Mouse (Mus musculus): Measurements from ENCODE around the gene Gm21830. TPM values are rescaled to one million over a fixed set of nuclear protein-coding genes. Genes with fewer than 3 reads are reported as not detected.
"Not testable (repeated sequence)": the region's sequence is repeated elsewhere in the genome, so short reads cannot be mapped to it uniquely, and the experiment has no call there.

Gm21830 gene
- not detected in 2 replicates for polyA plus RNA-seq (2014; fragmentation: Nextera tagmentation; extraction: Ambion mirVana)

DNA sequence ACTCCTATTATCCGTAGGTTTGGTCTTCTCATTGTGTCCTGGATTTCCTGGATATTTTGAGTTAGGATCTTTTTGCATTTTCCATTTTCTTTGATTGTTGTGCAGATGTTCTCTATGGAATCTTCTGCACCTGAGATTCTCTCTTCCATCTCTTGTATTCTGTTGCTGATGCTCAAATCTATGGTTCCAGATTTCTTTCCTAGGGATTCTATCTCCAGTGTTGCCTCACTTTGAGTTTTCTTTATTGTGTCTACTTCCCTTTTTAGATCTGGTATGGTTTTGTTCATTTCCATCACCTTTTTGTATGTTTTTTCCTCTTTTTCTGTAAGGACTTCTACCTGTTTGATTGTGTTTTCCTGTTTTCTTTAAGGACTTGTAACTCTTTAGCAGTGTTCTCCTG lies at the start of gene Gm21830:
Gene Gm21830, plus strand, starts transcription at position 301 of the 400 bp plus-strand sequence.
- H3K4me1 ChIP-seq (ENCODE audit: control insufficient read depth, insufficient read depth, low read length); H3K4me2 ChIP-seq (ENCODE audit: low read length); H3K9me3 ChIP-seq (ENCODE audit: control insufficient read depth, low read length); H3K27me3 ChIP-seq (ENCODE audit: control insufficient read depth, insufficient read depth, low read length); H3K27ac ChIP-seq (replicated peaks; ENCODE audit: low read depth, low read length); DNase-seq; H3K9ac ChIP-seq (replicated peaks; ENCODE audit: low read length); ATAC-seq (ENCODE audit: low FRiP score, low TSS enrichment); H3K36me3 ChIP-seq (ENCODE audit: control insufficient read depth, insufficient read depth, low read length); H3K4me3 ChIP-seq (replicated peaks; ENCODE audit: low read depth, low read length): not testable (repeated sequence)
- no CpG with 5 or more reads among the region's 1 CpGs for WGBS

DNA sequence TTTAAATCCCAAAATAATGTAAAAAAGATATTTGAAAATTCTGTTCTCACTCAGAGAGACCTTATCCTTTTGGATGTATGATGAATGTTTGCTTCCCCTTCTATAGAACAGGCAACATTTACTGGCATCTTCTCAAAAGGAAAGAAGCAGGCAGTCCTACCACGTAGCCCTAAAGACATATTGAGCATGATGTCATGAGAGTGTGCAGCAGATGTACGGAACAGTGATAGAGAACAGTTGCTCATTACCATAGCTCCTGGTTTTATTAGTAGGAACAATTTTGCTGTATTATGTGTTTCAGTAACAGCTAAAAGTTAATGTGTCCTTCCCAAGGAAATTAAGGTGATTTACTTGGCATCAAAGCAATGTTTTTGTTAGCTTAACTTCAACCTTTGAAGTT lies 49.0 kb upstream of the Gm21830 start:
- H3K4me1 ChIP-seq (ENCODE audit: control insufficient read depth, insufficient read depth, low read length), result no peaks in the 10 kb centered on the region
- ATAC-seq (ENCODE audit: low FRiP score, low TSS enrichment) (no peak), DNase-seq (no peak)
- WGBS, result 91% methylated on average over 2 of the region's 2 CpGs
- no peak overlapping the region for H3K9ac ChIP-seq (replicated peaks; ENCODE audit: low read length)
- no peak overlapping the region for H3K27ac ChIP-seq (replicated peaks; ENCODE audit: low read depth, low read length)
- no peak overlapping the region for H3K4me2 ChIP-seq (ENCODE audit: low read length)
- H3K27me3 ChIP-seq (ENCODE audit: control insufficient read depth, insufficient read depth, low read length), result no peaks in the 10 kb centered on the region
- no peaks in the 10 kb centered on the region for H3K36me3 ChIP-seq (ENCODE audit: control insufficient read depth, insufficient read depth, low read length)
- no peak overlapping the region for H3K4me3 ChIP-seq (replicated peaks; ENCODE audit: low read depth, low read length)
- H3K9me3 ChIP-seq (ENCODE audit: control insufficient read depth, low read length), result no peaks in the 10 kb centered on the region

DNA sequence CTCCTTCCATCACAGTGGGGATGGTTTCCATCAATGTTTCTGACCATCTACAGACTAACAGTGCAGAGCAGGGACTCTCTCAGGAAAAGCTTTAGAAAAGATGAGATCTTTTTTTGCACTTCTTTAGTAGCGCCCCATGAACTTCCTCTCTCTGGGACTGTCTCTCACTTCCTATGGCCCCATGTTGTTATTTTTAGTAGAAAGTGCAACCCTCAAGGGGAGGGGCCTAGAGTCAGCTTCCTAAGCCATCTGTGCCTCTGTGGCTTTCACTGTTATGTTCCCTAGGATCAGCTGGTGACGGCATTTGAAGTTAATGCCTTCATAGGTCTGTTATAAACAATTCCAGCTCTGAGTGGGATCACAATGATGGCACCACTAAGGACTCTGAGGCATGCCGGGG lies 35.0 kb upstream of the Gm21830 start:
- ATAC-seq (ENCODE audit: low FRiP score, low TSS enrichment) (no peak), DNase-seq (no peak)
- Histone ChIP-seq H3K27me3 (ENCODE audit: control insufficient read depth, insufficient read depth, low read length) (no peaks in the 10 kb centered on the region), H3K9ac (replicated peaks; ENCODE audit: low read length) (no peak overlapping the region), H3K4me3 (replicated peaks; ENCODE audit: low read depth, low read length) (no peak overlapping the region), H3K27ac (replicated peaks; ENCODE audit: low read depth, low read length) (no peak overlapping the region), H3K36me3 (ENCODE audit: control insufficient read depth, insufficient read depth, low read length) (no peaks in the 10 kb centered on the region), H3K9me3 (ENCODE audit: control insufficient read depth, low read length) (no peaks in the 10 kb centered on the region), H3K4me2 (ENCODE audit: low read length) (no peak overlapping the region), H3K4me1 (ENCODE audit: control insufficient read depth, insufficient read depth, low read length) (no peaks in the 10 kb centered on the region)
- WGBS, result 69% methylated on average over 3 of the region's 3 CpGs

DNA sequence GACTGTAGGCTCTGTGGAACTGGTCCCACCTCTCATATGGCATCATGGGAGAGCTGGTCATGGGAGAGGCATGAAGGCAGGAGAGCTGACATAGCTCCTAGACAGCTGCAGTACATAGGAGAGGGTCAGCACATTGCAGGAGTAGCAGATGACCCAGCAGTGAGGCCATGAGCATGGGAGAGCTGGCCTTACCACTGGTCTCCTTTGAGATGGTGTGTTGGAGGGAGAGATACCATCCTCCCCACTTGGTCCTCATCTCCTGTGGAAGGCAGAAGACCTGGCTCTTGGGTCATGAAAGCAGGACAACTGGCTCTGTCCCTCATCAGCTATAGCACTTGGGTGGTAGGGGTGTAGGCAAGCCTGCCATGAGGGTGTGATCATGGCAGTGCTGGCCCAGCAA lies 7.3 kb downstream of the Gm21830 start:
- no peaks in the 10 kb centered on the region for H3K36me3 ChIP-seq (ENCODE audit: control insufficient read depth, insufficient read depth, low read length)
- no peak overlapping the region for H3K9ac ChIP-seq (replicated peaks; ENCODE audit: low read length)
- no peak overlapping the region for H3K27ac ChIP-seq (replicated peaks; ENCODE audit: low read depth, low read length)
- no peak for ATAC-seq (ENCODE audit: low FRiP score, low TSS enrichment)
- H3K27me3 ChIP-seq (ENCODE audit: control insufficient read depth, insufficient read depth, low read length), result no peaks in the 10 kb centered on the region
- DNase-seq, result no peak
- H3K9me3 ChIP-seq (ENCODE audit: control insufficient read depth, low read length), result no peaks in the 10 kb centered on the region
- H3K4me1 ChIP-seq (ENCODE audit: control insufficient read depth, insufficient read depth, low read length), result no peaks in the 10 kb centered on the region
- no peak overlapping the region for H3K4me2 ChIP-seq (ENCODE audit: low read length)
- H3K4me3 ChIP-seq (replicated peaks; ENCODE audit: low read depth, low read length), result no peak overlapping the region

DNA sequence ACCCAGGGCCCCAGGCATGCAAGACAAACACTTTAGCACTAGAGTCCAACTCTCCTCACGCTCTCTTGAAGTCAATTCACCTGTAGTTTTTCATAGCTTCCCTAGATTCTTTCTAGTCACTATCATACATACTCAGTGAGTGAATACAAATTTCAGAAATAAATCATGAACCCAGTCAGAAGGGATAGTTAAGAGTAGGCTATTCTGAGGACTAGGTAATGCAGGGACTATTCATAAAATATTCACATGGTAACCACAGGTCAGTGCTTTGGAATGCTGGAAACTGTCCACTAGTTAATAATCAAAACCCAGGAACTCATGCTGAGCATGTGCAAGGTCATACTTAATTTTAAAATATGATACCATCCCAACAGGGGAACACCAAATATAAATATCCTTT lies 9.3 kb downstream of the Gm21830 start:
- H3K9ac ChIP-seq (replicated peaks; ENCODE audit: low read length), result no peak overlapping the region
- H3K4me2 ChIP-seq (ENCODE audit: low read length), result no peak overlapping the region
- H3K9me3 ChIP-seq (ENCODE audit: control insufficient read depth, low read length), result no peaks in the 10 kb centered on the region
- no peaks in the 10 kb centered on the region for H3K27me3 ChIP-seq (ENCODE audit: control insufficient read depth, insufficient read depth, low read length)
- no peaks in the 10 kb centered on the region for H3K36me3 ChIP-seq (ENCODE audit: control insufficient read depth, insufficient read depth, low read length)
- ATAC-seq (ENCODE audit: low FRiP score, low TSS enrichment) (no peak), DNase-seq (no peak)
- no peak overlapping the region for H3K4me3 ChIP-seq (replicated peaks; ENCODE audit: low read depth, low read length)
- 85% methylated on average over 1 of the region's 1 CpGs for WGBS
- H3K4me1 ChIP-seq (ENCODE audit: control insufficient read depth, insufficient read depth, low read length), result no peaks in the 10 kb centered on the region
- no peak overlapping the region for H3K27ac ChIP-seq (replicated peaks; ENCODE audit: low read depth, low read length)

DNA sequence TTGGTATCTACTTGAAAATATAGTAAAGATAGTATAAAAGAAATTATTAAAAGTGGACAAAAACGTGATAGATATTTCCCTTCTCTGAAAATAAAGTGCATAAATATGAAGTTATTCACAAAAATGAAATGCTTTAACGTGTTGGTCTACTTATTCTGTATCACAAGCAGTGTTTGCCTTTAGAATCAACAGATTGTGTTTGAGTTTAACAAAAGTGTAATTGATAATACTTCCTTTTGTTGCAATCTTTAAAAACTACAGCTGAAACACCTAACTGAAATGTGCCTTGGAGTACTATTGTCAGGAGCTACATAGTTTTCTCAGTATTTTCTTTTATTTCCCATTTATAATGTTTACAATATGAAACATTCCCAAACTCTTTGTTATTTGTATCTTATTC lies 19.6 kb downstream of the Gm21830 start, which contains the start of gene Gm26727:
Gene Gm26727, minus strand, starts transcription at position 101 of the 400 bp plus-strand sequence.
- no peak within 1 kb of the TSS for H3K9ac ChIP-seq (replicated peaks; ENCODE audit: low read length)
- DNase-seq (no peak), ATAC-seq (ENCODE audit: low FRiP score, low TSS enrichment) (no peak)
- no peak within 1 kb of the TSS for H3K27ac ChIP-seq (replicated peaks; ENCODE audit: low read depth, low read length)
- no peaks in the 10 kb centered on the region for H3K36me3 ChIP-seq (ENCODE audit: control insufficient read depth, insufficient read depth, low read length)
- no peaks in the 10 kb centered on the region for H3K27me3 ChIP-seq (ENCODE audit: control insufficient read depth, insufficient read depth, low read length)
- H3K4me2 ChIP-seq (ENCODE audit: low read length), result no peak within 1 kb of the TSS
- 60% methylated on average over 2 of the region's 2 CpGs for WGBS
- no peaks in the 10 kb centered on the region for H3K4me1 ChIP-seq (ENCODE audit: control insufficient read depth, insufficient read depth, low read length)
- no peaks in the 10 kb centered on the region for H3K9me3 ChIP-seq (ENCODE audit: control insufficient read depth, low read length)
- no peak within 1 kb of the TSS for H3K4me3 ChIP-seq (replicated peaks; ENCODE audit: low read depth, low read length)

DNA sequence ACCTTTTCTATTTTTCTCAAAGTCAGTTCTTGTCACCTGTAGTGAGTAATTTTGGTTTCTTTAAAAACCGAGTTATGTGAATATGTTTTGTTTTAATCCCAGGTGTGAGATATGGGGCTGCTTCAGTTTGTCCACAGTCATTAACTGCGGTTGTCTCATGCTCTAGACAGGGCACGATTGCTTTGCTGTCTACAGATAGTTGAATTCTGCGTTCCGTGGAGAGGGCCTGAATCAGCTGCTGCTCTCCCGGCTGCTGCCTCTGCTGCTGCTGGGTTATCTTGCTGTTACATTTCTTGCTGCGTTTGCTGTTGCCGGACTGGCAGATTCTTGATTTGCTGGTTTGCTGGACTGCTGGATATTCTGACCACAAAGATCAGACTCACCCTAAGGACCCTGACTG lies 24.8 kb downstream of the Gm21830 start:
- WGBS, result 91% methylated on average over 8 of the region's 8 CpGs
- H3K4me1 ChIP-seq (ENCODE audit: control insufficient read depth, insufficient read depth, low read length), result no peaks in the 10 kb centered on the region

DNA sequence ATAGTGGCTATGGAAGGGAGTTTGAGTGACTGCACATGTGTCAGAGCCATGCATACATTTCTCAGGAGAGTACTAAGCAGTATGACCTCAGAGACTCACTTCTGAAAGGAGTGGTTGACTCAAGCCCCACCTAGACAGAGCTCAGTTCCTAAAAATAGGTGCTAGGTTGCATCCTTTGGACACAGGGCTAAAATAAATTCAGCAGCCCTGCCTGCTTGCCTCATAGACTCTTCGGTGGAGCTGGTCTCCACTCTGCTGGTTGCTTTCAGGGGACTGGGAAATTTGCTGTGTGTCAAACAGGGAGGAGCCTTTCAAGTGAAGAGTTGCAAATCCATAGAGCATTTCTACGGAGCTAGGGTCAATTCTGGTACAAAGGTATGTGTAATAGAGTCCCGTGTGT lies 32.3 kb downstream of the Gm21830 start, which contains the start of gene Xirp2:
Gene Xirp2, plus strand, starts transcription at position 223 of the 400 bp plus-strand sequence.
- Histone ChIP-seq H3K9me3 (ENCODE audit: control insufficient read depth, low read length) (no peaks in the 10 kb centered on the region), H3K4me3 (replicated peaks; ENCODE audit: low read depth, low read length) (no peak within 1 kb of the TSS), H3K4me1 (ENCODE audit: control insufficient read depth, insufficient read depth, low read length) (no peaks in the 10 kb centered on the region), H3K9ac (replicated peaks; ENCODE audit: low read length) (no peak within 1 kb of the TSS), H3K27me3 (ENCODE audit: control insufficient read depth, insufficient read depth, low read length) (no peaks in the 10 kb centered on the region), H3K27ac (replicated peaks; ENCODE audit: low read depth, low read length) (no peak within 1 kb of the TSS), H3K4me2 (ENCODE audit: low read length) (no peak within 1 kb of the TSS), H3K36me3 (ENCODE audit: control insufficient read depth, insufficient read depth, low read length) (no peaks in the 10 kb centered on the region)
- 86% methylated on average over 3 of the region's 3 CpGs for WGBS
- ATAC-seq (ENCODE audit: low FRiP score, low TSS enrichment) (no peak), DNase-seq (no peak)

More for the DNA sequence above, 24.8 kb downstream of the Gm21830 start:
- Histone ChIP-seq H3K4me3 (replicated peaks; ENCODE audit: low read depth, low read length) (no peak overlapping the region), H3K9ac (replicated peaks; ENCODE audit: low read length) (no peak overlapping the region), H3K27me3 (ENCODE audit: control insufficient read depth, insufficient read depth, low read length) (no peaks in the 10 kb centered on the region), H3K4me2 (ENCODE audit: low read length) (no peak overlapping the region), H3K36me3 (ENCODE audit: control insufficient read depth, insufficient read depth, low read length) (no peaks in the 10 kb centered on the region), H3K9me3 (ENCODE audit: control insufficient read depth, low read length) (no peaks in the 10 kb centered on the region), H3K27ac (replicated peaks; ENCODE audit: low read depth, low read length) (no peak overlapping the region)
- ATAC-seq (ENCODE audit: low FRiP score, low TSS enrichment) (no peak), DNase-seq (no peak)

DNA sequence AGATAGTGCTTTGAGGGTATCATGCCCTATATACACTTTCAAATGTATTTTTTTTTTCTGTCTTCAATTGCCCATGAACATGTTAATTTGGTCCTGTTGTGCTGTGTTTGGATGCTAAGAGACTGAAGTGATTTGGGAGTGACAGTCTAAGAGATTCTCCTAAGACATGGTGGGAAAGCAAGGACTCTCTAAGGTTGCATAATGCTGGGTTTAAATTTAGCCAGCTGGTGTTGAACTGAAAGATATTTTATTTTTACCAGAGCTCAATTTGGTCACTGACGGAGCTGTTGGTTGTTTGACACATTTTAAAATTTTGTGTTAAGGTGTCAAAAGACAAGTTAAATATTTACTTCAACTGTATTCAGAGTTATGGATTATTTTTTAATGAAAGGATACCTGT lies 33.2 kb downstream of the Gm21830 start:
- 92% methylated on average over 1 of the region's 1 CpGs for WGBS

More for the DNA sequence above, 33.2 kb downstream of the Gm21830 start:
- no peaks in the 10 kb centered on the region for H3K9me3 ChIP-seq (ENCODE audit: control insufficient read depth, low read length)
- H3K9ac ChIP-seq (replicated peaks; ENCODE audit: low read length), result no peak overlapping the region
- H3K27ac ChIP-seq (replicated peaks; ENCODE audit: low read depth, low read length), result no peak overlapping the region
- ATAC-seq (ENCODE audit: low FRiP score, low TSS enrichment), result no peak
- no peak overlapping the region for H3K4me3 ChIP-seq (replicated peaks; ENCODE audit: low read depth, low read length)
- H3K4me2 ChIP-seq (ENCODE audit: low read length), result no peak overlapping the region
- no peaks in the 10 kb centered on the region for H3K4me1 ChIP-seq (ENCODE audit: control insufficient read depth, insufficient read depth, low read length)
- H3K36me3 ChIP-seq (ENCODE audit: control insufficient read depth, insufficient read depth, low read length), result no peaks in the 10 kb centered on the region
- no peaks in the 10 kb centered on the region for H3K27me3 ChIP-seq (ENCODE audit: control insufficient read depth, insufficient read depth, low read length)
- no peak for DNase-seq
